Mouse (Mus musculus) heart, postnatal 0 days (tissue): ENCODE results near the gene Nfkb1.

Source experiments
- CTCF ChIP-seq: IDR thresholded peaks from 2 replicates; pipeline ENCODE4 v1.5.1; 2016; ENCODE audit warnings: antibody characterized with exemption, control low read depth, low read depth
- EP300 ChIP-seq: IDR thresholded peaks from 2 replicates; pipeline ENCODE4 v1.6.1; 2016; ENCODE audit warnings: antibody characterized with exemption, low read depth

DNA sequence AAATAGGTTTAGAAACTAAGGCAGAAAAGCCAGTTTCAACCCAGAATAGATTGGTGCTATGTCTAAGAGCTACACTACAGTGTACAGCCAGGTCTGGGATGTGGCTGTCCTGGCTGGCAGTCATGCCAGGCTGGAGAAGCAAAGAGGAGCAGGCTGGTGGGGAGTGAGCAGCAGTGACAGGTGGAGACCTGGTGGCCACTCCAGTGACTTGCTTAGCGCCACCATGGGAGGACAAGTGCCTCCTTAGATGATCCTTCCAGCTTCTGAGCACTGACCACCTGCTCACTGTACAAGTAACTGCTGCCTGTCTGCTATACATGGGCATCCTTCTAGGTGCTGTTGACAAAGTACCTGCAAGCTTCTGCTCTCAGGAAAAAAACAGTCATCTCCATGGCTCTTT, 44.7 kb downstream of the Nfkb1 start:
- TF ChIP-seq CTCF (no peak), EP300 (no peak)
